Mouse (Mus musculus): Measurements from ENCODE around the gene Zfp2. TPM values are rescaled to one million over a fixed set of nuclear protein-coding genes. Genes with fewer than 3 reads are reported as not detected.

The Zfp2 gene
- 1.9 TPM for polyA plus RNA-seq (2017; shearing (Covaris generic))

GRCm38 (mm10) chr11:50915671-50916320, at the start of gene Zfp2:
Gene Zfp2, minus strand, starts transcription at chr11:50916165.

GRCm38 (mm10) chr11:50953665-50954064, 37.7 kb upstream of the Zfp2 start, which contains the start of gene Prop1:
Gene Prop1, minus strand, starts transcription at chr11:50953765.

GRCm38 (mm10) chr11:50943506-50943905, 27.5 kb upstream of the Zfp2 start, which contains the start of gene 4933414I15Rik:
Gene 4933414I15Rik, minus strand, starts transcription at chr11:50943765.

DNA sequence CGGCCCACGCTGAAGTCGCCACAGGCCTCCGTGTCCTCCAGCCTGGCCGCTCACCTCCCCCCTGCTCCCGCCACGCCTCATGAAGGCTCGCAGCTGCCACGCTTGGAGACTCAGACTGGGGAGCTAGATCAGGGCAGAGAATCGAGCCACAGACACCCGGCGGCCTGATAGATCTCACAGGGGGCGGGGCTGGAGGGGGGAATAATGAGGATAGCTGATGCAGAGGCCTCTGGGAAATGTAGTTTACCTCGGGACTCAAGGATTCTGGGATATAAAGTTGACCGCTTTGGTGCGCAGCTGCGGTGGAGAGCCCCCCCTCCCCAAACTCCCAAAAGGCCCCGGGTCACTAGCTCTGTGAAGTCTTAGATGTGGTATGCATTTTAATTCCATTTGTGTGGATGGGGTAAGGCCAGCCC, 15.5 kb upstream of the Zfp2 start, which contains the start of gene Zfp354b:
Zfp354b (minus strand) TSS at position 183 of the 416 bp plus-strand sequence.

GRCm38 (mm10) chr11:50887390-50888128, 28.4 kb downstream of the Zfp2 start, which contains the start of gene Zfp454:
Gene Zfp454, minus strand, starts transcription at chr11:50887651.

DNA sequence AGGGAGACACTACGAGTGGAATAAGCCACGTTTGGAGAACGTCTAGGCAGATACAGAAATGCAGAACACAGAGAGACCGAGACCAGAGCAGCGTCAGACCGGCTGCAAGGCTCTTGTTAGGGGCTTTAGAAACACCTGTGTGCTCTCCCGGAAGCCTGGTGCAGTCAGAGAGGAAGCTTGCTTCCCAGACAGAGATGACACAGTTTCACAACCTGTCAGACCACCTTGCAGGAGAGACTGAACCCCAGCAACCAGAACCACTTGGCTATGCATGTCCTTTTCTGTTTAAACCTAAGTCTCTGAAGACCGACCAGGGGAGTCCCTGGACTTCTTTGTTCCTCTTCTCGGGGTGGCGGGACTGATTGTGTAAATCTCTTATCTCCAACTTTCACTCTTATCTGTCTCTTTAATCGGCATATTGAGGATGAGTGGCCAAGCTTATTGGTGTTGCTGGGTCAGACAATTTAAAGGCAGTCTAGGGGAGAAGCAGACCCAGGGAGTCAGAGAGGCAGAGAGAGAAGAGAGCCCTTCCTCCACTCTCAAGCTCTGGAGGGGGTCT, 65.7 kb downstream of the Zfp2 start, which contains the start of gene Grm6:
Grm6 (plus strand) TSS at position 509 of the 559 bp plus-strand sequence.

Other genes with a start within 250 kb of the Zfp2 start
- gene Zfp354c, start 88.4 kb downstream of the Zfp2 start, polyA plus RNA-seq (2017; shearing (Covaris generic)): 1.5 TPM
- gene Zfp879, start 74.6 kb downstream of the Zfp2 start, polyA plus RNA-seq (2017; shearing (Covaris generic)): not detected
- gene Grm6, start 65.5 kb downstream of the Zfp2 start, polyA plus RNA-seq (2017; shearing (Covaris generic)): 0.07 TPM
- gene Zfp454, start 28.5 kb downstream of the Zfp2 start, polyA plus RNA-seq (2017; shearing (Covaris generic)): not detected
- gene Zfp354b, start 15.5 kb upstream of the Zfp2 start, polyA plus RNA-seq (2017; shearing (Covaris generic)): not detected
- not detected for gene 4933414I15Rik, start 27.6 kb upstream of the Zfp2 start, polyA plus RNA-seq (2017; shearing (Covaris generic))
- not detected for gene Prop1, start 37.6 kb upstream of the Zfp2 start, polyA plus RNA-seq (2017; shearing (Covaris generic))
- not detected for gene Olfr1378, start 50.4 kb upstream of the Zfp2 start, polyA plus RNA-seq (2017; shearing (Covaris generic))
- gene Olfr1377, start 65.8 kb upstream of the Zfp2 start, polyA plus RNA-seq (2017; shearing (Covaris generic)): not detected
- gene Olfr51, start 87.4 kb upstream of the Zfp2 start, polyA plus RNA-seq (2017; shearing (Covaris generic)): not detected
- 0.10 TPM for gene Olfr54, start 98.1 kb upstream of the Zfp2 start, polyA plus RNA-seq (2017; shearing (Covaris generic))
- gene Olfr1375, start 131.9 kb upstream of the Zfp2 start, polyA plus RNA-seq (2017; shearing (Covaris generic)): not detected
- not detected for gene Zfp354a, start 143.1 kb upstream of the Zfp2 start, polyA plus RNA-seq (2017; shearing (Covaris generic))